Mouse (Mus musculus) neural tube, embryonic 12.5 days (tissue): ENCODE measurements around the gene Fam199x. TPM values are rescaled to one million over a fixed set of nuclear protein-coding genes. Genes with fewer than 3 reads are reported as not detected.

Source experiments
- ATAC-seq: fragments of 200-750 bp; cut with Nextera tagmentation; 2 replicates; pipeline ENCODE4 v1.8.0; 2017; ENCODE audit warnings: low read depth, mild to moderate bottlenecking, moderate TSS enrichment, moderate library complexity; ENCODE audit not compliant: low FRiP score
- H3K27ac ChIP-seq: fragments of 300-500 bp; sonication (generic); 2 replicates; pipeline ENCODE4 v1.5.1; 2016
- H3K27me3 ChIP-seq: fragments of 300-500 bp; sonication (generic); replicated peaks from 2 replicates; pipeline ENCODE4 v1.6.1; 2016; ENCODE audit warnings: mild to moderate bottlenecking
- H3K36me3 ChIP-seq: fragments of 300-500 bp; sonication (generic); 2 replicates; pipeline ENCODE4 v1.6.1; 2016; ENCODE audit warnings: mild to moderate bottlenecking
- H3K4me1 ChIP-seq: fragments of 300-500 bp; sonication (generic); 2 replicates; pipeline ENCODE4 v1.6.1; 2016
- H3K4me2 ChIP-seq: fragments of 300-500 bp; sonication (generic); replicated peaks from 2 replicates; pipeline ENCODE4 v1.6.1; 2016; ENCODE audit warnings: mild to moderate bottlenecking
- H3K4me3 ChIP-seq: fragments of 300-500 bp; sonication (generic); 2 replicates; pipeline ENCODE4 v1.5.1; 2016
- H3K9ac ChIP-seq: fragments of 300-500 bp; sonication (generic); 2 replicates; pipeline ENCODE4 v1.6.1; 2016; ENCODE audit warnings: mild to moderate bottlenecking
- H3K9me3 ChIP-seq: fragments of 300-500 bp; sonication (generic); 2 replicates; pipeline ENCODE4 v1.6.1; 2016; ENCODE audit warnings: mild to moderate bottlenecking
- WGBS: fragments of 180-500 bp; shearing (Covaris S2); methylation state at CpG from one replicate; pipeline ENCODE4 v1.1.7; 2016; 5-methylcytosine and 5-hydroxymethylcytosine counted together
- polyA plus RNA-seq: library from polyadenylated mRNA; unstranded; fragments of >200 nt; fragmentation: Nextera tagmentation; extraction: Ambion mirVana; gene quantifications from 2 replicates; pipeline ENCODE4 v1.2.1, GENCODE M21; 2016

Fam199x gene
- polyA plus RNA-seq = 9.8 and 10.2 TPM in 2 replicates

DNA sequence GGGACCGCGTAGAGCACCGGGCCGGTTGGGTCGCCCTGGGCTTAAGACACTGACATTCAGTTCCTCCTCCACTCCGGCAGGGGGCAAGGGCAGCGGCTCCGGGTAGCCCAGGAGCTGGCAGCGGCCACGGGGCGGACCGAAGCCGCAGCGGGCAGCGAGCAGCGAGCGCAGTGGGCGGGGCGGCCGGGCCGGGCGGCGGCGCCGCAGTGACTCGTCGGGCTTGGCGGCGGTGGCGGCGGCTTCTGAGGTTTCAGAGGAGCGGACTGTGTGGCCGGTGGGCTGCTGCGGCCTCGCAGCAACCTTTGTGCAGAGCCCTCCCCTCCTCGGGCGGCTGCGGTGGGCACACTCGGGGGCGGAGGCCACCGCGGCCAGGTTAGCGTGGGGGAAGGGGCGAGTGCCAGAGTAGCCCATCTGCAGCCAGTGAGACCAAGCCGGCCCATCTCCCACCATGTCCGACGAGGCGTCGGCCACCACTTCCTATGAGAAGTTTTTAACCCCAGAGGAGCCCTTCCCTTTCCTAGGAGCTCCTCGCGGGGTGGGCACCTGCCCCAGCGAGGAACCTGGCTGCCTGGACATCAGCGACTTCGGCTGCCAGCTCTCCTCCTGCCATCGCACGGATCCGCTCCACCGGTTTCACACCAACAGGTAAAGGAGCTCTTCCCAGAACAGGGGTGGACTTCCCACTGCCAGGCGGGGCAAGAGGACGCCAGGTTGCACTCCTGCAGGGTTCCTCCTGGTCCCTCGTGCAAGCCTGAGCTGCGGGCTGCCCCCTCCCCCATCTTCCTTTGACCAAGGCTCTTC lies at the start of gene Fam199x:
Fam199x (plus strand) TSS at position 170 of the 801 bp plus-strand sequence.
- 15% methylated on average over 49 of the region's 62 CpGs for WGBS

DNA sequence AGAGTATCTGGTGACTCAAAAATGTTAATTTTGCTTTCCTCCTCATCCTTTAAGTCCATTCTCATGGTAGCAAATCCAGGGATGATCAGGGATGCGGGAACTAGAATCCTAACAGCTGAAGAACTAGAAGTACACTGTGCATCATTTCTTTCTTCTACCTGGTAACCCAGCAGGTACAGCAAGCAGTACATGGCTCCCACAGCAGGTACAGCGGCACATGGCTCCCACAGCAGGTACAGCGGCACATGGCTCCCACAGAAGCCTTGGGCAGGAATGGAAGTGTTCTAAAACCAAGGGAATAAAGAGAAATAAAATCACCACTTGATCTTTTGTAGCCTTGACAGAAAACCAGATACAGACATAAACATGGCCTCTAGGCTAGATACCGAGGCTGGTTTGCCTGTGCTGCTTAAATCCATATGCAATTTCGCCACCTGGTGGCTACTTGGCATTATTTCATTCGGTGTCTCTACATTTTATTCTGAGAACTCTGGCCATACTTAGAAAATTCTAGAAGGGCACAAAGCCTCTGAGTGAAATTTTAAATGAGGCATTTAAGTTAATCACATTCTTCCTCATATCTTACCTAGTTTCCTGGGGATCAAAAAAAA lies 34.2 kb upstream of the Fam199x start:
- no peak overlapping the region for H3K4me2 ChIP-seq
- no peaks in the 10 kb centered on the region for H3K36me3 ChIP-seq
- H3K9me3 ChIP-seq = no peaks in the 10 kb centered on the region
- ATAC-seq = no peak
- no peak overlapping the region for H3K27ac ChIP-seq
- no peaks in the 10 kb centered on the region for H3K27me3 ChIP-seq
- no peaks in the 10 kb centered on the region for H3K4me1 ChIP-seq
- WGBS = 54% methylated on average over 6 of the region's 6 CpGs
- no peak overlapping the region for H3K9ac ChIP-seq
- H3K4me3 ChIP-seq = no peak overlapping the region

More for the DNA sequence above, at the start of gene Fam199x:
- ATAC-seq = peak; percentile 97
- Histone ChIP-seq H3K4me1 (peaks cover 6% of the 10 kb centered on the region; the same call in 1 of the 2 replicates), H3K36me3 (no peaks in the 10 kb centered on the region), H3K9ac (peak within 1 kb of the TSS; percentile 67), H3K9me3 (no peaks in the 10 kb centered on the region), H3K4me2 (peak within 1 kb of the TSS; percentile 67), H3K27me3 (no peaks in the 10 kb centered on the region), H3K27ac (no peak within 1 kb of the TSS), H3K4me3 (peak within 1 kb of the TSS; percentile 60)

DNA sequence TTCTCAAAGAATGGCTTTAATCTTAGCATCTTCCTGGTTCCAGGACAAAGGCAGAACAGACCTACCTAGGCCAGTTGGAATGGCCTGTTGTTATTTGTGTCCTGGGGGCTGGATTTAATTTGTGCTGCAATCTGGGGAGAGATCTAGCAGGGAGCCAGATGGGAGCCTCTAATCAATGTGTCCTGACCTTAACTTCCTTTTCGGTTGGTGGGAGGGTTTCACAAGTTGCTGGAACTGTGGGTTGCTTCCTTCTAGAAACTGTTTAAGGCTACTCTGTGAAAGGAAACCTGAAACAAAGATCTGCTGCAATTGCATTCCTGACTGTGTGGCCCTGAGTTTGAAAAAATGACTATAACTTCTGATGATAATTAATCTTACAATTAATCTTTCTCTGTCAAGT lies 31.7 kb upstream of the Fam199x start:
- ATAC-seq = no peak
- Histone ChIP-seq H3K27me3 (no peaks in the 10 kb centered on the region), H3K4me2 (no peak overlapping the region), H3K27ac (no peak overlapping the region), H3K36me3 (no peaks in the 10 kb centered on the region), H3K4me1 (no peaks in the 10 kb centered on the region), H3K4me3 (no peak overlapping the region), H3K9ac (no peak overlapping the region), H3K9me3 (no peaks in the 10 kb centered on the region)
- WGBS = 84% methylated on average over 1 of the region's 1 CpGs

DNA sequence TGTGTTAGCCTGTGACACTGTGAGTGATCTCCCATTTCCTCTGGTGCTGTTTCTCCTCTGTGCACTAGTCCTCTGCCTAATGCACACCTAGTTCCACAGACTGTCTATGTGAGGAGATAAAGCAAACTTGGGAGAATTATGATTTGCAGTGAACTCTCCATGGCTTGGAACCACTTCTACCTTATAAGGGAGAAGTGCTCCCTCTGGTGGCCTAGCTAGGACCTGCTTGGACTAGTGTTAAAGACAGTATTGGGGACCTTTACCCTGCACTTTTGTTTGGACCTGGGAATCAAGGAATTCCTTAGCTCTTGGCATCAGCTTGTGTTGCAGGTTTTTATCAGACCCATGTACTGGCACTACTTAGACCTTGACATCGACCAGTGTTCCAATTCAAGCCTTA lies 30.1 kb upstream of the Fam199x start:
- Histone ChIP-seq H3K27ac (no peak overlapping the region), H3K9ac (no peak overlapping the region), H3K4me1 (no peaks in the 10 kb centered on the region), H3K9me3 (no peaks in the 10 kb centered on the region), H3K36me3 (no peaks in the 10 kb centered on the region), H3K4me3 (no peak overlapping the region), H3K4me2 (no peak overlapping the region), H3K27me3 (no peaks in the 10 kb centered on the region)
- no peak for ATAC-seq
- 26% methylated on average over 1 of the region's 1 CpGs for WGBS

DNA sequence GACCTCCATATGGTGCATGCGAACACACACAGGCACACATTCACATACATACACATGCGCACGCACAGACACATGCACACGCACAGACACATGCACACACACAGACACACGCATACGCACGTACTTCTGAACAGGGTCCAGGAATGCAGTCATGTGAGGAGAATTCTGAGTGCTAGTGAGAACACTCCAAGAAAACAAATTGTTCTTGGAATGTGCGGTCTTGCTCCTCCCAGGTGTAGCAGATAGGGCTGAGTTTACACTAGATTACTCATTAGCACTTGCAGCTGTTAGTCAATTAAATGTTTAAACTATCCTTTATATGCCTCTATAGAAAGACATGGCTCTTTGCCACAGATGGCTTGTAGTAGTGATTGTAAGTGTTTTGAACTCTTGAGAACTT lies 18.5 kb upstream of the Fam199x start:
- no peak overlapping the region for H3K9ac ChIP-seq
- H3K4me3 ChIP-seq = no peak overlapping the region
- no peak overlapping the region for H3K4me2 ChIP-seq
- ATAC-seq = no peak
- WGBS = 98% methylated on average over 8 of the region's 8 CpGs
- H3K4me1 ChIP-seq = no peaks in the 10 kb centered on the region
- H3K27ac ChIP-seq = no peak overlapping the region
- H3K36me3 ChIP-seq = no peaks in the 10 kb centered on the region
- H3K27me3 ChIP-seq = no peaks in the 10 kb centered on the region
- H3K9me3 ChIP-seq = no peaks in the 10 kb centered on the region

DNA sequence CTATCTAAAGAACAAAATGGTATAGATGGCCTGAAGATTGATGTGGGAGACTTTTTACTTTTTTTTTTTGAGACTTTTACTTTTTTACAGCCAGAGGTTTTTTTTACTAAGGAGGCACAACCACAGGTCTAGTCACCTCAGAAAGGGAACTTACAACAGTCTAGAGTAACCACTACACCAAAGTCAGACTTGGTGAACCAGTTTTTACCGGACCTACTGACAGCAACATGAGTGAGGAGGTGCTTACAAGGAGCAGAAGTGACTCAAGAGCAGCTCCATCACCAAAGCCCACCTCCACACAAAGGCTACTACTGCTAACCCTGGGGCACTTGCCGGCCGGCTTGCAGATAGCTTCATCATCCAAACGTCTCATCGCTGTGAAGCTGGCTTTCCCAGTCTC lies 17.7 kb upstream of the Fam199x start:
- ATAC-seq = no peak
- Histone ChIP-seq H3K27ac (no peak overlapping the region), H3K36me3 (no peaks in the 10 kb centered on the region), H3K4me1 (no peaks in the 10 kb centered on the region), H3K9ac (no peak overlapping the region), H3K9me3 (no peaks in the 10 kb centered on the region), H3K27me3 (no peaks in the 10 kb centered on the region), H3K4me2 (no peak overlapping the region), H3K4me3 (no peak overlapping the region)
- WGBS = 95% methylated on average over 5 of the region's 5 CpGs

DNA sequence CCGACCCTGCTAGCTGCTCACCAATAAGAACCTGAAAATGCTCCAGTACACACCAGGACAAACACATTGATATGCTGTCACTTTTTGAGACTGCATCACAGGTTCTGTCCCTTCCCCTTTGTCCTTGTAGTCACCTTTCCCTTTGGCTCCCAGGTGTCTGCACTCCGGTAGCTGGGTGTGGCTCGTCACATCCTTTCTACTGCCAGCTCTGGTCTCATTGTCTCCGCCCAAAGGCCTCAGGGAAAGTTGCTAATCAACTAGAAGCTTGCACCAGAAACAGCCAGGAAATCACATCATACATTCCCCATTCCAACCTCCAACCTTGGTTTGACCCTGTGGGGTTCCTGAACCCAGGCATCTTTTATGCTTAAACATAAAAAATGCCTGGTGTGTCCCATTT lies 15.1 kb upstream of the Fam199x start:
- Histone ChIP-seq H3K4me1 (no peaks in the 10 kb centered on the region), H3K27me3 (no peaks in the 10 kb centered on the region), H3K9ac (no peak overlapping the region), H3K9me3 (no peaks in the 10 kb centered on the region), H3K4me3 (no peak overlapping the region), H3K27ac (no peak overlapping the region), H3K36me3 (no peaks in the 10 kb centered on the region), H3K4me2 (no peak overlapping the region)
- no peak for ATAC-seq
- 73% methylated on average over 4 of the region's 4 CpGs for WGBS

DNA sequence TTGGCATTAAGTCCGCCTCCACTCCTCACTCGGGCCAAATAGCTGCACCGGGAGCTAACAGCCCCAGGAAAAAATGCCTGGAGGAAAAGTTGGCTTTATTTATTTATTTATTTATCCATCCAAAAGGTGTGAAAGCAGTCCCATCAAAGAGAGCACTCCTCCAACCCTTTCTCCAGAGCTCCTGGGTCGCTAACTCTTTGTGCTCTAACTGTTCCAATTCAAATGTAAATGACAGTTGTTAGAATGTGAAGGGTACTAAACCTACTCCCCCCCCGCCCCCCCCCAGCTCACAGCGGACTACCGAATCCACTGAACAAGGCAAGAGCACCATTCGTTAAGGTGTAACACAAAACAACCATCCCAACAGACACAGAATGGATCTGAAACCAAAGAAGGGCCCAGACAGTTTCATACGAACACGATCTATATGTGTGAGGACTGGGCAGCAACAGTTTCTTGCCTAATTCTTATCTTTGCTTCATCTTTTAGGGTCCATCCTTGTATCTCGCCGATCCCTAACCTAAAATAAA lies 11.9 kb upstream of the Fam199x start:
- peak overlapping the region; percentile 63 for H3K4me2 ChIP-seq

DNA sequence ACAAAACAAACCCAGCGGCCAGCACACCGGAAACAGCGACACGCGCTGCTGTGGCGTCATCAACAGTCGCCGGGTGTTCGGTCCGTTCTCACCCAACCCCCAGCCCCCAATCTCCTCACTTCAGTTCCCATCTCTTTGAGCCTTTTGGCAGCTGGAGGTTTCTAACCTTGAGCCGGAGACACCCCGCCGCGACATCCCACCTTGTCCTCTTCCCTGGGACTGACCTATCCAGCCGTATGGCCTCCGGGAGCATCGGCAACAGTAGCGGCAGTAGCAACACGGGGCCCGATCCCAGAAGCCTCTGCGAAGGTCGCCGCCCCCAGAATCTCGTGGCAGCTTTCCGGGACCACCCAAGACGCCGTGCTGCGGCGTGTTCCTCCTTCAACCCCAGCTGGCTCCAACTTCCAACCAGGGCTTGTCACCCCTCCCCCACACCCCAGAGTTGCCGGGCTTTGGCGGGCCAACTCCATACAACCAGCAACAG lies 11.4 kb upstream of the Fam199x start, which contains the start of gene Slc25a53:
Slc25a53 (minus strand) TSS at position 303 of the 484 bp plus-strand sequence.
- peak; percentile 95 for ATAC-seq
- Histone ChIP-seq H3K9me3 (no peaks in the 10 kb centered on the region), H3K4me2 (peak within 1 kb of the TSS; percentile 63), H3K4me3 (peak within 1 kb of the TSS; percentile 49), H3K27ac (no peak within 1 kb of the TSS), H3K9ac (peak within 1 kb of the TSS; percentile 51), H3K4me1 (no peaks in the 10 kb centered on the region), H3K27me3 (no peaks in the 10 kb centered on the region), H3K36me3 (no peaks in the 10 kb centered on the region)
- 12% methylated on average over 31 of the region's 31 CpGs for WGBS

More for the DNA sequence above, 11.9 kb upstream of the Fam199x start:
- H3K36me3 ChIP-seq = no peaks in the 10 kb centered on the region
- no peaks in the 10 kb centered on the region for H3K4me1 ChIP-seq
- no peaks in the 10 kb centered on the region for H3K9me3 ChIP-seq
- peak overlapping the region; percentile 49 for H3K4me3 ChIP-seq
- no peaks in the 10 kb centered on the region for H3K27me3 ChIP-seq
- H3K27ac ChIP-seq = no peak overlapping the region
- peak overlapping the region; percentile 51 for H3K9ac ChIP-seq
- peak; percentile 65 for ATAC-seq
- 19% methylated on average over 12 of the region's 12 CpGs for WGBS

DNA sequence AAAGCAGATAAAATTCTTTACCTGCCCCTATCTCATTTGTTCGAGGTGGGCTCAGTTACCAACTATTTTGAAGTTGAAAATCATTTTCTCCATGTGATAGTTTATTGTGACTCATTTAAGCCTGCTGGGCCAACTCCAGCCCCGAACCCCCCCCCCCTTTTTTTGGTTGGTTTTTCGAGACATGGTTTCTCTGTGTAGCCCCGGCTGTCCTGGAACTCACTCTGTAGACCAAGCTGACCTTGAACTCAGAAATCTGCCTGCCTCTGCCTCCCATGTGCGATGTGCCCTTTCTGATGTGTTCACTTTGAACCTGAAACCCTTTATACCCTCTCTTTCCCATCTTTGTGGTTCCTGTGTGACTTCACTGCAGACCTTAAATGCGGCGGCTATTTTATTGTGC lies 10.9 kb upstream of the Fam199x start:
- Histone ChIP-seq H3K4me3 (peak overlapping the region; percentile 49), H3K9me3 (no peaks in the 10 kb centered on the region), H3K27ac (no peak overlapping the region), H3K4me1 (no peaks in the 10 kb centered on the region), H3K4me2 (peak overlapping the region; percentile 50), H3K27me3 (no peaks in the 10 kb centered on the region), H3K36me3 (no peaks in the 10 kb centered on the region), H3K9ac (no peak overlapping the region)
- WGBS = 42% methylated on average over 7 of the region's 7 CpGs
- peak; percentile 23; the same call in 1 of the 2 replicates for ATAC-seq

DNA sequence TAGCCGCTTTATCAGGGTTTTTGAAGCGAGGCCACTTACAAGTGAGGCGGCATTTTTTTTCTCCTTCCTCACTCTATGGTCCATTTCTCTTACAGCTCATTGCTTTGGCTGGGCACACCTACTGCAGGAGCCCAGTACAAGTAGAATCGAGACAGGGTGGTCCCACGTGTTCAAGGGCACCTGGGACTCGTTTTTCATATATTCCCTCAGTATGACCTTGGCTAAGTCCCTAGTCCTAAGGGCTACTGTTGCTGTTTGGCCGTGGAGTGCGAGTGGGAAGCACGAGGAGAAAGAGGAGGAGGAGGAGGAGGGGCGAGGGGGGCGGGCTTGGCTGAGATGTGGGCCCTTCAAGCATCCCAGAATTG lies 352 bp upstream of the Fam199x start:
- no peaks in the 10 kb centered on the region for H3K27me3 ChIP-seq
- no peak overlapping the region for H3K27ac ChIP-seq
- peak overlapping the region; percentile 67 for H3K9ac ChIP-seq
- H3K4me2 ChIP-seq = peak overlapping the region; percentile 67
- peaks cover 6% of the 10 kb centered on the region; the same call in 1 of the 2 replicates for H3K4me1 ChIP-seq
- ATAC-seq = peak; percentile 74
- no peaks in the 10 kb centered on the region for H3K36me3 ChIP-seq
- H3K9me3 ChIP-seq = no peaks in the 10 kb centered on the region
- H3K4me3 ChIP-seq = peak overlapping the region; percentile 60
- WGBS = 14% methylated on average over 10 of the region's 11 CpGs

DNA sequence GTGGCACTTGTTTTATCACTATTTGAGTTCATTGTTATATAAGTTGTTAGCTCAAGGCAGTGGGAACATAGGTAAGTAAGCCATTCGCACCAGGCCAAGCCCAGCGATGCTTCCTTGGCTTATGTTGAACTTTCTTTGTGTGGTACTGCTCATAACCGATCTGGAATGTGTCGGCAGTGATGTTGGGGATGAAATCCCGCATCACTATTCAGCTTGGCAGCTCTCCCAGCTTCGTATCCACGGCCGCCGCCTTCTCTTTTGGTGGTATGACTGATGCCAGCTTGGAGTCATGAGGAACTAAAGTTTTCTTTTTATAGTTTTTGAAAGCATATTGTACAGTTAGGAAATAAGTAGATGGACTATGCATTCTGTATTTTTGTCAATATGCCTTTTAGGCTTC lies 13.8 kb downstream of the Fam199x start:
- H3K4me3 ChIP-seq = no peak overlapping the region
- H3K36me3 ChIP-seq = no peaks in the 10 kb centered on the region
- H3K9ac ChIP-seq = no peak overlapping the region
- WGBS = 90% methylated on average over 9 of the region's 9 CpGs
- no peak overlapping the region for H3K4me2 ChIP-seq
- ATAC-seq = no peak
- no peaks in the 10 kb centered on the region for H3K27me3 ChIP-seq
- no peak overlapping the region for H3K27ac ChIP-seq
- H3K4me1 ChIP-seq = no peaks in the 10 kb centered on the region
- no peaks in the 10 kb centered on the region for H3K9me3 ChIP-seq
